Mouse (Mus musculus): ENCODE results near the gene Itpkb. TPM values are rescaled to one million over a fixed set of nuclear protein-coding genes. Genes with fewer than 3 reads are reported as not detected.

Gene Itpkb
- polyA plus RNA-seq, 1 experiment from 2014 or later: 8.3 TPM

DNA sequence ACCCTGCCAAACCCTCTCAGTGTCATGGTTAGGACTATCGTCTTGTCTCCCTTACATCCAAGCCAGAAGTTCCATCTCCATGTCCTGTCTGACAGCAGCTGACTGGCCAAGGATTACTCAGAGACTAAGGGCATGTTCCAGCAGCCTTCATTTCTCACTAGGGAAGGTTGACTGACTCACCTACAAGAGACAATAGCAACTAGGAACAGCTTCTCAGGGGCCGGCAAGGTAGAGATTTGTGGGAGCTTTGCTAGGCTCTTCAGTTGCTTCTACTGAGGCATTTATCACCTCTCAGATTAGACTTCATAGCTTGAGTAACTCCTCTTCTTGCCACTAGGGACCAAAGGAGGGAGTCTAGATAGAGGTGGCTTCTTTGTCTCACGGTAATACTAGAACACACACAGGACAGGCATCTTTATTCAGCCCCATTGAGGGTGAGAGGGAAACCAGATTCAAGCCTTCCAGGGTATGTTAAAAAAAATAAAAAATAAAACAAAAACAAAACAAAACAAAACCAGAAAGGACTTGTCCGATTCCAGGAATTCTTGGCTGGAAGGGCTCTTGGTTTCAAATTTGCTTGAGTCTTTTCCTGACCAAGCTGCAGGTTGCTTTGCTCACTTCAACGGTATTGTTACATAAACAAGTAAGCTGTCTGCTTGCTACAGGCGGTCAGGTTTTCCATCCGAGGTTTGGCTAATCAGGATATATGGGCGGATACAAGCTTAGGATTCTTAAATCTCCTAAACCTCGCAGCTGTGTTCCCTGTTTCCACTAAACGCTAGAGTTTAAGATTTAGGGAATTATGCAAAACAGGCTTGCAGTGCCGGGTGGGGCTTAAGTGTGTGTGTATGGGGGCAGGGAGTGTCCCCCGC, 1.3 kb upstream of the Itpkb start:
- ATAC-seq (ENCODE audit: low FRiP score, low TSS enrichment): no peak
- H3K9ac ChIP-seq (replicated peaks; ENCODE audit: low read length): no peak overlapping the region; the same call in 1 of the 2 replicates
- no peaks in the 10 kb centered on the region for H3K9me3 ChIP-seq (ENCODE audit: low read length)
- H3K4me3 ChIP-seq (ENCODE audit: low read length): peak overlapping the region; percentile 22; the same call in 1 of the 2 replicates
- H3K27me3 ChIP-seq (ENCODE audit: insufficient read depth, low read length): no peaks in the 10 kb centered on the region
- H3K36me3 ChIP-seq (ENCODE audit: insufficient read depth, low read length): peaks cover 4% of the 10 kb centered on the region; the same call in 1 of the 2 replicates
- peak overlapping the region; percentile 83 for H3K27ac ChIP-seq (ENCODE audit: low read length)
- 19% methylated on average over 12 of the region's 12 CpGs for WGBS
- peaks cover 40% of the 10 kb centered on the region for H3K4me1 ChIP-seq (ENCODE audit: insufficient read depth, low read length)
- peak overlapping the region; percentile 91 for H3K4me2 ChIP-seq (replicated peaks; ENCODE audit: low read depth, low read length)

GRCm38 (mm10) chr1:180329706-180330105, 579 bp upstream of the Itpkb start:
- Histone ChIP-seq H3K36me3 (ENCODE audit: insufficient read depth, low read length) (peaks cover 4% of the 10 kb centered on the region; the same call in 1 of the 2 replicates), H3K4me2 (replicated peaks; ENCODE audit: low read depth, low read length) (peak overlapping the region; percentile 91), H3K4me1 (ENCODE audit: insufficient read depth, low read length) (peaks cover 47% of the 10 kb centered on the region), H3K4me3 (ENCODE audit: low read length) (peak overlapping the region; percentile 22; the same call in 1 of the 2 replicates), H3K27ac (ENCODE audit: low read length) (peak overlapping the region; percentile 83), H3K9ac (replicated peaks; ENCODE audit: low read length) (no peak overlapping the region; the same call in none of the 2 replicates), H3K27me3 (ENCODE audit: insufficient read depth, low read length) (no peaks in the 10 kb centered on the region), H3K9me3 (ENCODE audit: low read length) (no peaks in the 10 kb centered on the region)
- WGBS: 29% methylated on average over 6 of the region's 6 CpGs
- ATAC-seq (ENCODE audit: low FRiP score, low TSS enrichment): no peak

DNA sequence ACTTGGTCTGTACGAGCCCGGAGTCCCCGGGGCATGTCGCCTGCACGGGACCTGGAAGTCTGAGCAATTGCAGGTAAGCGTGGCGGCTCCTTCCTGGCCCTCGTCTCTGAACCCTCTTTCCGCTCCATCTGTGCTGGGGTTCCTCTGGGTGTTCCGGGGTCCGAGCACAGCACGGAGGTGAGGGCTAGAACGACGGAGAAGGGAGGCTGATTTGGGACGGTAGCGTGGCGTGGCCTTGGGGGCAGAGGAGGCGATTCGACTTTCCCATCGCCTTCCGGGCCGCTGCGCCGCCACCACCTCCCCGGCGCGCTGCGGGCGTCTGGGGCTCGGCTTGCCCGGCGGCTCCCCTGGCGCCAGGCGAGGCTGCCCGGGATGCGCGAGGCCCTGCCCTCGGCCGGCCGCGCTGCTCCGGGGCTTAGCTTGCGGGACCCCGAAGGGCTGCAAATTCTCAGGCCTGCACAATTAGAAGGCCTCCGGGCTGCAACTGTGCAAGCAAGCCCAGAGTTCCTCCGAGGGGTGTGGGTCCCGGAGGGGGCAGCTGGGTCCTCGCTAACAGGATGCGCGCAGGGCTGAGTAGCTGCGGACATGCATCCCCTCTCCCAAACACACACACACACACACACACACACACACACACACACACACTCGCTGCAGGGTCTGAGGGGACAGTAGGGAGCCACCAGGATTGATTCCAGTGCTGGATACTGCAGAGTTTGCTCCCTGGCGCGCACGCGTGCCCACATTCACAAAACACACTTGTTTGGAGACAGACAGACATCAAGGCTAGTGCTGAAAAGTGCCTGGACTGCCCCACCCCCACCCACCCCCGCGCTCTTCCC, 641 bp downstream of the Itpkb start:
- peak overlapping the region; percentile 79 for H3K4me3 ChIP-seq (ENCODE audit: low read length)
- under 1% methylated on average over 58 of the region's 58 CpGs for WGBS
- H3K27me3 ChIP-seq (ENCODE audit: insufficient read depth, low read length): no peaks in the 10 kb centered on the region
- peaks cover 4% of the 10 kb centered on the region; the same call in 1 of the 2 replicates for H3K36me3 ChIP-seq (ENCODE audit: insufficient read depth, low read length)
- peak overlapping the region; percentile 91 for H3K4me2 ChIP-seq (replicated peaks; ENCODE audit: low read depth, low read length)
- H3K9ac ChIP-seq (replicated peaks; ENCODE audit: low read length): peak overlapping the region; percentile 87
- peak overlapping the region; percentile 95 for H3K27ac ChIP-seq (ENCODE audit: low read length)
- no peaks in the 10 kb centered on the region for H3K9me3 ChIP-seq (ENCODE audit: low read length)
- peaks cover 59% of the 10 kb centered on the region for H3K4me1 ChIP-seq (ENCODE audit: insufficient read depth, low read length)
- peak; percentile 49 for ATAC-seq (ENCODE audit: low FRiP score, low TSS enrichment)

GRCm38 (mm10) chr1:180331546-180332075, 1.3 kb downstream of the Itpkb start:
- peaks cover 66% of the 10 kb centered on the region for H3K4me1 ChIP-seq (ENCODE audit: insufficient read depth, low read length)
- H3K36me3 ChIP-seq (ENCODE audit: insufficient read depth, low read length): peaks cover 6% of the 10 kb centered on the region
- H3K27me3 ChIP-seq (ENCODE audit: insufficient read depth, low read length): no peaks in the 10 kb centered on the region
- H3K27ac ChIP-seq (ENCODE audit: low read length): peak overlapping the region; percentile 95
- peak overlapping the region; percentile 91 for H3K4me2 ChIP-seq (replicated peaks; ENCODE audit: low read depth, low read length)
- WGBS: 1% methylated on average over 21 of the region's 21 CpGs
- H3K9ac ChIP-seq (replicated peaks; ENCODE audit: low read length): peak overlapping the region; percentile 87
- peak overlapping the region; percentile 79 for H3K4me3 ChIP-seq (ENCODE audit: low read length)
- no peaks in the 10 kb centered on the region for H3K9me3 ChIP-seq (ENCODE audit: low read length)
- ATAC-seq (ENCODE audit: low FRiP score, low TSS enrichment): peak; percentile 32; the same call in 1 of the 2 replicates

DNA sequence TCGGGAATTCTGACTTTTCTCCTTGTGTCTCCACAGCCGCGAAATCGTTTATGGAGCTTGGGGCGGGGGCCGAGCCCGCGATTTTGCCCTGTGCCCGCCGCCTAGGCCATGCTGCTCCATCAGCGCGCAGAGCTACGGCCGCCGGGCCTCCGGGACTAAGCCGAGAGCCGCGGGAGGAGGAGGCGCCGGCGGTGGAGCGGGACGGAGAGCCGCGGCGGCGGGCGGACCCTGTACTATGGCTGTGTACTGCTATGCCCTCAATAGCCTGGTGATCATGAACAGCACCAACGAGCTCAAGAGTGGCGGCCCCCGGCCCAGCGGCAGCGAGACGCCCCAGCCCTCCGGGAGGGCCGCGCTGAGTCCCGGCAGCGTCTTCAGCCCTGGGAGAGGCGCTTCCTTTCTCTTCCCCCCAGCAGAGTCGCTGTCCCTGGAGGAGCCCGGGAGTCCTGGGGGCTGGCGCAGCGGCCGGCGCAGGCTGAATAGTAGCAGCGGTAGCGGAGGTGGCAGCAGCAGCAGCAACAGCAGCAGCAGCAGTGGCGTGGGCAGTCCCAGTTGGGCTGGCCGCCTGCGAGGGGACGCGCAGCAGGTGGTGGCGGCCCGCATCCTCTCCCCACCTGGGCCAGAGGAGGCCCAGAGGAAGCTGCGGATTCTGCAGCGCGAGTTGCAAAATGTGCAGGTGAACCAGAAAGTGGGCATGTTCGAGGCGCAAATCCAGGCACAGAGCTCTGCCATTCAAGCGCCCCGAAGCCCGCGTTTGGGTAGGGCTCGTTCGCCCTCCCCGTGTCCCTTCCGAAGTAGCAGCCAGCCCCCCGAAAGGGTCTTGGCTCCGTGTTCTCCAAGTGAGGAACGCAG, 2.0 kb downstream of the Itpkb start:
- H3K27me3 ChIP-seq (ENCODE audit: insufficient read depth, low read length): no peaks in the 10 kb centered on the region
- H3K9ac ChIP-seq (replicated peaks; ENCODE audit: low read length): peak overlapping the region; percentile 87
- H3K4me3 ChIP-seq (ENCODE audit: low read length): peak overlapping the region; percentile 79
- 5% methylated on average over 72 of the region's 72 CpGs for WGBS
- H3K4me2 ChIP-seq (replicated peaks; ENCODE audit: low read depth, low read length): peak overlapping the region; percentile 91
- H3K27ac ChIP-seq (ENCODE audit: low read length): peak overlapping the region; percentile 95
- H3K9me3 ChIP-seq (ENCODE audit: low read length): no peaks in the 10 kb centered on the region
- H3K4me1 ChIP-seq (ENCODE audit: insufficient read depth, low read length): peaks cover 68% of the 10 kb centered on the region
- peak; percentile 49 for ATAC-seq (ENCODE audit: low FRiP score, low TSS enrichment)
- H3K36me3 ChIP-seq (ENCODE audit: insufficient read depth, low read length): peaks cover 8% of the 10 kb centered on the region

DNA sequence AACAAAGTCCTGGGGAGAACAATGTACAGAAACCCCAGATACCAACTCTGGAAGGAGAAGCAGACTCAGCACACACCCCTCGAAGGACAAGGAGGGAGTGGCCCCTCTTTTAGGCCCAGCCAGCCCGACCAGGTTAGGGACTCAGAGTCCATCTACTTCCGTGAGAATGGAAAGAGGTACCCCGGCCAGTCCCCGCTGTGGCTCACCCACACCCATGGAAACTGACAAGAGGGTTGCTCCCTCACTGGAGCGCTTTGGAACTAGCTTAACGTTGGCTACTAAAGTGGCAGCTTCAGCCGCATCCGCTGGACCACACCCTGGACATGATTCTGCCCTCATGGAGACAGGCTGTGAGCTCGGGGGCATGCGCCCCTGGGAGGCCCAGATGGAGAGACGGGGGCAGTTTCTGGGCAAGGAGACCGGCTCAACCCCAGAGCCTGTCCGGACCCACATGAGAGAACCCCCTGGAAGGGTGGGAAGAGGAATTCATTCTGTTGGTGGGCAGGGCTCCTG, 2.7 kb downstream of the Itpkb start:
- Histone ChIP-seq H3K27me3 (ENCODE audit: insufficient read depth, low read length) (no peaks in the 10 kb centered on the region), H3K9me3 (ENCODE audit: low read length) (no peaks in the 10 kb centered on the region), H3K4me2 (replicated peaks; ENCODE audit: low read depth, low read length) (peak overlapping the region; percentile 91), H3K9ac (replicated peaks; ENCODE audit: low read length) (peak overlapping the region; percentile 87), H3K27ac (ENCODE audit: low read length) (no peak overlapping the region), H3K36me3 (ENCODE audit: insufficient read depth, low read length) (peaks cover 8% of the 10 kb centered on the region), H3K4me1 (ENCODE audit: insufficient read depth, low read length) (peaks cover 68% of the 10 kb centered on the region), H3K4me3 (ENCODE audit: low read length) (peak overlapping the region; percentile 79)
- WGBS: 39% methylated on average over 14 of the region's 14 CpGs
- ATAC-seq (ENCODE audit: low FRiP score, low TSS enrichment): no peak

- no peak overlapping the region for H3K27ac ChIP-seq (ENCODE audit: low read length)
- 38% methylated on average over 6 of the region's 6 CpGs for WGBS
- H3K27me3 ChIP-seq (ENCODE audit: insufficient read depth, low read length): no peaks in the 10 kb centered on the region
- no peaks in the 10 kb centered on the region for H3K9me3 ChIP-seq (ENCODE audit: low read length)
- H3K9ac ChIP-seq (replicated peaks; ENCODE audit: low read length): peak overlapping the region; percentile 87
- H3K36me3 ChIP-seq (ENCODE audit: insufficient read depth, low read length): peaks cover 8% of the 10 kb centered on the region
- ATAC-seq (ENCODE audit: low FRiP score, low TSS enrichment): no peak
- H3K4me3 ChIP-seq (ENCODE audit: low read length): peak overlapping the region; percentile 79
- H3K4me2 ChIP-seq (replicated peaks; ENCODE audit: low read depth, low read length): peak overlapping the region; percentile 91
- peaks cover 67% of the 10 kb centered on the region for H3K4me1 ChIP-seq (ENCODE audit: insufficient read depth, low read length)
Observed at GRCm38 (mm10) chr1:180333588-180333987, 3.3 kb downstream of the Itpkb start.

- Histone ChIP-seq H3K4me2 (replicated peaks; ENCODE audit: low read depth, low read length) (peak overlapping the region; percentile 91), H3K4me1 (ENCODE audit: insufficient read depth, low read length) (peaks cover 59% of the 10 kb centered on the region), H3K9ac (replicated peaks; ENCODE audit: low read length) (no peak overlapping the region; the same call in 1 of the 2 replicates), H3K27ac (ENCODE audit: low read length) (no peak overlapping the region), H3K9me3 (ENCODE audit: low read length) (no peaks in the 10 kb centered on the region), H3K36me3 (ENCODE audit: insufficient read depth, low read length) (peaks cover 8% of the 10 kb centered on the region), H3K4me3 (ENCODE audit: low read length) (peak overlapping the region; percentile 79), H3K27me3 (ENCODE audit: insufficient read depth, low read length) (no peaks in the 10 kb centered on the region)
- WGBS: 70% methylated on average over 6 of the region's 6 CpGs
- ATAC-seq (ENCODE audit: low FRiP score, low TSS enrichment): no peak
Observed at GRCm38 (mm10) chr1:180334541-180334940, 4.3 kb downstream of the Itpkb start.
